Mouse (Mus musculus): ENCODE measurements around the gene Trnau1ap.
A peak's percentile ranks its signal among the peaks of the same experiment; 100 is the strongest.

- TF ChIP-seq CTCF (IDR thresholded peaks at IDR 0.05; ENCODE audit: control insufficient read depth, insufficient read depth, insufficient replicate concordance, low read depth, low read length) (no peak), POLR2A (IDR thresholded peaks at IDR 0.05; ENCODE audit: control insufficient read depth, low read depth, low read length) (peak; percentile 56; the same call in 1 of the 2 replicates)
These were observed 26.3 kb downstream of the Trnau1ap start, which contains the start of gene Rab42 for GRCm38 (mm10) chr4:132302939-132303479.
